Mouse (Mus musculus) right cerebral cortex, adult 2 months (tissue): ENCODE measurements around the gene Mkrn3.

Experiments
- DNase-seq, 2 experiments: peaks; one replicate each; pipeline ENCODE4 v3.0.0; 2021 to 2022; ENCODE audit warnings: low spot score in 2 of 2

Gene Mkrn3

DNA sequence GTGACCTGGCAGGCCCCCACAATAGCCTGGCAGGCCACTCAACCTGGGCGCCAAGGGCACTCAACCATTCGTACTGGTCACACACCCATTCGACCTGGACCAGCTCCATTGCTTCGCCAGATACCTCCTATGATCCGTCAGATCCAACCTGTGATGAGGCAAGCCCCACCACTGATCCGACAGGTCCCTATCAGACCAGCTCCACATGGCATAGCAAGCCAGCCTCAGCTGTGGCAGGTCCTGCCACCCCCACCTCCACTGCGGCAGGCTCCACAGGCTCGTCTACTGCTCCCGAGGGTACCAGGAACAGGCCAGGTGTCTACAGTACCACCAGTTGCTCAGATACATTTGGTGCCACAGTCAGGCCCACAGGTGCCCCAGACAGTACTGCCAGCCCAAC, 41.4 kb downstream of the Mkrn3 start:
- no peak for DNase-seq

DNA sequence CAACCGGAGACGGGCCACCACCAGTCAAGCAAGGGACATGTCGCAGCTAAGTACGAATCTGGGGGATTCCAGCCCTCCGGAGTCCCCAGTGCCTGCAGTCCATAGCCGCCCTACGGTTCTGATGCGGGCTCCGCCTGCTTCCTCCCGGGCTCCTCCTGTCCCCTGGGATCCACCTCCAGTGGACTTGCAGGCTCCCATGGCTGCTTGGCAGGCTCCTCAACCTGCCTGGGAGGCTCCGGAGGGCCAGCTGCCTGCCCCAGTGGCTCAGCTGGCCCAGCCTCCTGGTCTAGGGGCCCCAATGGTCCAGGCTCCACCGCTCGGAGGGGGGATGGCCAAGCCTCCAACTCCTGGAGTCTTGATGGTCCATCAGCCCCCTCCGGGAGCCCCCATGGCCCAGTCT, 42.6 kb downstream of the Mkrn3 start:
- no peak for DNase-seq

DNA sequence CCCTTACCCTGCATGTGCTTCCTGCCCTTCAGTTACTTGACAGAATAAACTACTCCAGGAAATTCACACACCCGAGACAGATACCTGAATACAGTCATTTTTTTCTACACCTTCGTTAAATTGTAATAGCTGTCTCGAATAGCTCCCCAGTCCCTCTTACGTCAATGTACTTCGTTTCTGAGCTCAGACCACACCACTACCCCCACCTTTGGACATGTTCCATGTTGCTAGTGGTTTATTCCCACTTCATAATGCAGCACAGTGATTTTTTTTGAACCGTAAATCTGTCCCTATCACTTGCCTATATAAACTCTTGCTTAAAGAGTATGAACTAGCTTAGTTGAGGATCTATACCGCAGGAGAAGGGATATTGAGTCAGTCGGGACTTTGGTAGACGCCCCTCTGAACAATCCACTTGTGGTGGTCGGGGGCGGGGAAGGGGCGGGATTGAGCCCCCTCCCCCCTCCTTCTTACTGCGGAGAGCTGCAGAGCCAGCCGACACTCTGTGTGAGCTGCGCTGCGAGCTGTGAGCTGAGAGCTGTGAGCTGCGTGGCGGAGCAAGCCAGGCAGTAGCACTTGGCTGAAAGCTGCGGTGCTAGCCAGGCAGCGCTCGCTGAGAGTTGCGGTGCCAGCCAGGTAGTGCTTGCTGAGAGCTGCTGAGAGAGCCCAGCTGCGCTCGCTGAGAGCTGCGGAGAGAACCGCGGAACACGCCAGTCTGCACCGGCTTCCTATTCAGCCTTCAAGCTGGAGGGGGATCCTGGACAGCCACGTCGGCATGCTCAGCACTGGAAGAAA, 43.2 kb downstream of the Mkrn3 start, which contains the start of gene Magel2:
TSS of gene Magel2 (plus strand) at position 501 of the 795 bp plus-strand sequence.
- peak; percentile 21 to 28 for DNase-seq

DNA sequence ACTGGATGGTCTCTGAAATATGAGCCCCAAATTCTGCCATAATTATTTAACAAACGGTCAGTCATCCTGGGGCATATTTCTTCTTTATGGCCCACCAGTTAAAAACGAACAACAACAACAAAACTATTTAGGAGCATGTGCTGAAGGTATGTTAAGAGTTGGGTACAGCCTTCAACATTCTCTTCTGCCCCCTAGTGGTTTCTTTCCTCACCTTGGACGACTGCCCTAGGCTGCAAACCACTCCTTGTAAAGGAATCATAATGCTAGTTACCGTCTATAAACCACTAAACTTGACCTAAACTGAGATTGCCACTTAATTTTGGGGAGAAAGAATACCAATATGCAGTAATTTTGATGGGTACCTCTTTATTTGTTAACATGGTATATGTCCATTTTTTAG, 44.3 kb downstream of the Mkrn3 start:
- DNase-seq: no peak
